In genomic region chr11:58947306-58947705, GRCm38 (mm10) we compare ENCODE assay signal across 14 mouse cellular contexts. TPM values are rescaled to one million over a fixed set of nuclear protein-coding genes. Genes with fewer than 3 reads are reported as not detected.
DNase-seq lines count a peak whose midpoint lies in the region; ATAC-seq and TF ChIP-seq lines count a peak whose summit lies in the region.
"Had no signal": no experiment of that assay in that cellular context is flagged by ENCODE, and none has a peak within 500 bp of the region (broad histone marks: within the 10 kb centered on the region; RNA-seq: fewer than 3 reads in every experiment).

No protein-coding gene starts in this region.

- H3K9ac ChIP-seq in limb, embryonic 13.5 days: no peak overlapping the region
- H3K9ac ChIP-seq in forebrain, embryonic 14.5 days (ENCODE audit: low read length): peak overlapping the region; percentile 76
- H3K9ac ChIP-seq in hindbrain, postnatal 0 days (replicated peaks; ENCODE audit: low read length): peak overlapping the region; percentile 80
- H3K9ac ChIP-seq in neural tube, embryonic 15.5 days (replicated peaks): peak overlapping the region; percentile 62

- ATAC-seq in limb, embryonic 13.5 days (ENCODE audit: low FRiP score, low read depth): no peak
- no peak for ATAC-seq in forebrain, embryonic 14.5 days
- no peak for ATAC-seq in hindbrain, postnatal 0 days
- no peak for ATAC-seq in neural tube, embryonic 15.5 days (ENCODE audit: low FRiP score)

- WGBS in limb, embryonic 13.5 days: 77% methylated on average over 3 of the region's 3 CpGs
- 73% methylated on average over 3 of the region's 3 CpGs for WGBS in limb, embryonic 10.5 days
- 89% methylated on average over 3 of the region's 3 CpGs for WGBS in forebrain, embryonic 14.5 days
- 76% methylated on average over 3 of the region's 3 CpGs for WGBS in hindbrain, postnatal 0 days
- whole genome bisulfite sequencing in neural tube, embryonic 15.5 days: 78% methylated on average over 3 of the region's 3 CpGs

- peak overlapping the region; percentile 71; the same call in 1 of the 2 replicates for H3K4me2 ChIP-seq in limb, embryonic 13.5 days (replicated peaks)
- peak overlapping the region; percentile 77 for H3K4me2 ChIP-seq in forebrain, embryonic 14.5 days (ENCODE audit: low read length)
- peak overlapping the region; percentile 68 for H3K4me2 ChIP-seq in hindbrain, postnatal 0 days (ENCODE audit: low read depth, low read length)
- peak overlapping the region; percentile 63 for H3K4me2 ChIP-seq in neural tube, embryonic 15.5 days

- no peaks in the 10 kb centered on the region for H3K36me3 ChIP-seq in limb, embryonic 13.5 days
- no peaks in the 10 kb centered on the region for H3K36me3 ChIP-seq in limb, embryonic 10.5 days
- no peaks in the 10 kb centered on the region for H3K36me3 ChIP-seq in forebrain, embryonic 14.5 days (ENCODE audit: control insufficient read depth, insufficient read depth, low read length)
- no peaks in the 10 kb centered on the region for H3K36me3 ChIP-seq in hindbrain, postnatal 0 days (ENCODE audit: insufficient read depth, low read length)
- no peaks in the 10 kb centered on the region for H3K36me3 ChIP-seq in neural tube, embryonic 15.5 days

- no peak overlapping the region for H3K4me3 ChIP-seq in limb, embryonic 13.5 days
- no peak overlapping the region for H3K4me3 ChIP-seq in limb, embryonic 10.5 days
- peak overlapping the region; percentile 61; the same call in 1 of the 2 replicates for H3K4me3 ChIP-seq in forebrain, embryonic 14.5 days (ENCODE audit: low read depth, low read length)
- peak overlapping the region; percentile 56; the same call in 1 of the 2 replicates for H3K4me3 ChIP-seq in hindbrain, postnatal 0 days (ENCODE audit: low read length)
- H3K4me3 ChIP-seq in neural tube, embryonic 15.5 days (replicated peaks): peak overlapping the region; percentile 57

- DNase-seq in limb, embryonic 10.5 days (ENCODE audit: low spot score): no peak
- DNase-seq in forebrain, embryonic 14.5 days (ENCODE audit: low spot score): no peak
- DNase-seq in hindbrain, postnatal 0 days (ENCODE audit: low spot score): no peak
- DNase-seq in spleen, postnatal 10 days (ENCODE audit: low spot score in 2 of 2): no peak
- DNase-seq in spleen, postnatal 14 days (ENCODE audit: low spot score in 2 of 2): no peak
- DNase-seq: adrenal gland, adult 8-10 months; heart, adult 18-20 months; heart, postnatal 36 days; lung, adult 2 months had no signal

- peaks cover 13% of the 10 kb centered on the region; the same call in 1 of the 2 replicates for H3K4me1 ChIP-seq in limb, embryonic 13.5 days
- H3K4me1 ChIP-seq in limb, embryonic 10.5 days: peaks cover 11% of the 10 kb centered on the region
- peaks cover 15% of the 10 kb centered on the region for H3K4me1 ChIP-seq in forebrain, embryonic 14.5 days (ENCODE audit: control insufficient read depth, insufficient read depth, low read length)
- H3K4me1 ChIP-seq in hindbrain, postnatal 0 days (ENCODE audit: insufficient read depth, low read length): no peaks in the 10 kb centered on the region
- peaks cover 41% of the 10 kb centered on the region for H3K4me1 ChIP-seq in neural tube, embryonic 15.5 days

- no peak overlapping the region for H3K27ac ChIP-seq in limb, embryonic 13.5 days
- no peak overlapping the region for H3K27ac ChIP-seq in limb, embryonic 10.5 days
- peak overlapping the region; percentile 98 for H3K27ac ChIP-seq in forebrain, embryonic 14.5 days (ENCODE audit: low read depth, low read length)
- peak overlapping the region; percentile 97 for H3K27ac ChIP-seq in hindbrain, postnatal 0 days
- H3K27ac ChIP-seq in neural tube, embryonic 15.5 days (replicated peaks): peak overlapping the region; percentile 98

- peaks cover 54% of the 10 kb centered on the region for H3K27me3 ChIP-seq in limb, embryonic 13.5 days
- H3K27me3 ChIP-seq in limb, embryonic 10.5 days (ENCODE audit: low read depth, poor library complexity, severe bottlenecking): peaks cover 86% of the 10 kb centered on the region
- no peaks in the 10 kb centered on the region for H3K27me3 ChIP-seq in forebrain, embryonic 14.5 days (replicated peaks; ENCODE audit: control insufficient read depth, insufficient read depth, low read length)
- H3K27me3 ChIP-seq in hindbrain, postnatal 0 days (ENCODE audit: insufficient read depth, low read length): no peaks in the 10 kb centered on the region
- no peaks in the 10 kb centered on the region for H3K27me3 ChIP-seq in neural tube, embryonic 15.5 days (replicated peaks)

- TF ChIP-seq CTCF in hindbrain, postnatal 0 days (IDR thresholded peaks at IDR 0.05; ENCODE audit: low read depth): no peak

- H3K9me3 ChIP-seq in limb, embryonic 13.5 days: no peaks in the 10 kb centered on the region
- no peaks in the 10 kb centered on the region for H3K9me3 ChIP-seq in limb, embryonic 10.5 days (replicated peaks)
- no peaks in the 10 kb centered on the region for H3K9me3 ChIP-seq in forebrain, embryonic 14.5 days (replicated peaks; ENCODE audit: control insufficient read depth, low read length)
- no peaks in the 10 kb centered on the region for H3K9me3 ChIP-seq in hindbrain, postnatal 0 days (ENCODE audit: low read length)
- no peaks in the 10 kb centered on the region for H3K9me3 ChIP-seq in neural tube, embryonic 15.5 days (replicated peaks)

RNA-seq across cellular contexts. Expression of gene Hist3h2ba, which starts 1.4 kb away (rescaled TPM):
- polyA plus RNA-seq in limb, embryonic 13.5 days (2015; fragmentation: Nextera tagmentation; extraction: Ambion mirVana): 35.8 and 40.7 TPM in 2 replicates
- 3.2 and 4.5 TPM in 2 replicates for polyA plus RNA-seq in limb, embryonic 10.5 days (2016; fragmentation: Nextera tagmentation; extraction: Ambion mirVana)
- 279 and 359 TPM in 2 replicates for polyA plus RNA-seq in forebrain, embryonic 14.5 days (2014; fragmentation: Nextera tagmentation; extraction: Ambion mirVana)
- total RNA-seq in hindbrain, postnatal 0 days (2014; rRNA removed): 625 and 1,276 TPM in 2 replicates
- 103 and 109 TPM in 2 replicates for polyA plus RNA-seq in hindbrain, postnatal 0 days (2015; fragmentation: Nextera tagmentation; extraction: Ambion mirVana)
- 184 and 262 TPM in 2 replicates for polyA plus RNA-seq in neural tube, embryonic 15.5 days (2015; fragmentation: Nextera tagmentation; extraction: Ambion mirVana)
- total RNA-seq: CH12.LX had no signal

RNA-seq across cellular contexts. Expression of gene Hist3h2a, which starts 7.2 kb away (rescaled TPM):
- 29.6 and 29.9 TPM in 2 replicates for polyA plus RNA-seq in limb, embryonic 13.5 days (2015; fragmentation: Nextera tagmentation; extraction: Ambion mirVana)
- 8.4 and 11.3 TPM in 2 replicates for polyA plus RNA-seq in limb, embryonic 10.5 days (2016; fragmentation: Nextera tagmentation; extraction: Ambion mirVana)
- 149 and 151 TPM in 2 replicates for polyA plus RNA-seq in forebrain, embryonic 14.5 days (2014; fragmentation: Nextera tagmentation; extraction: Ambion mirVana)
- 218 and 236 TPM in 2 replicates for total RNA-seq in hindbrain, postnatal 0 days (2014; rRNA removed)
- polyA plus RNA-seq in hindbrain, postnatal 0 days (2015; fragmentation: Nextera tagmentation; extraction: Ambion mirVana): 49.6 and 53.3 TPM in 2 replicates
- 66.5 and 86.3 TPM in 2 replicates for polyA plus RNA-seq in neural tube, embryonic 15.5 days (2015; fragmentation: Nextera tagmentation; extraction: Ambion mirVana)

RNA-seq across cellular contexts. Expression of gene Trim17, which starts 7.2 kb away (rescaled TPM):
- polyA plus RNA-seq in limb, embryonic 13.5 days (2015; fragmentation: Nextera tagmentation; extraction: Ambion mirVana): 0.87 and 1.7 TPM in 2 replicates
- 0.31 and 0.35 TPM in 2 replicates for polyA plus RNA-seq in limb, embryonic 10.5 days (2016; fragmentation: Nextera tagmentation; extraction: Ambion mirVana)
- 1.3 and 1.9 TPM in 2 replicates for polyA plus RNA-seq in forebrain, embryonic 14.5 days (2014; fragmentation: Nextera tagmentation; extraction: Ambion mirVana)
- 2.8 and 4.3 TPM in 2 replicates for total RNA-seq in hindbrain, postnatal 0 days (2014; rRNA removed)
- 0.55 and 0.74 TPM in 2 replicates for polyA plus RNA-seq in hindbrain, postnatal 0 days (2015; fragmentation: Nextera tagmentation; extraction: Ambion mirVana)
- 1.1 TPM in 2 replicates for polyA plus RNA-seq in neural tube, embryonic 15.5 days (2015; fragmentation: Nextera tagmentation; extraction: Ambion mirVana)

RNA-seq across cellular contexts. Expression of gene Rnf187, which starts 8.6 kb away (rescaled TPM):
- polyA plus RNA-seq in limb, embryonic 13.5 days (2015; fragmentation: Nextera tagmentation; extraction: Ambion mirVana): 245 and 261 TPM in 2 replicates
- polyA plus RNA-seq in limb, embryonic 10.5 days (2016; fragmentation: Nextera tagmentation; extraction: Ambion mirVana): 222 and 238 TPM in 2 replicates
- 457 and 463 TPM in 2 replicates for polyA plus RNA-seq in forebrain, embryonic 14.5 days (2014; fragmentation: Nextera tagmentation; extraction: Ambion mirVana)
- 975 and 1,069 TPM in 2 replicates for total RNA-seq in hindbrain, postnatal 0 days (2014; rRNA removed)
- 649 and 670 TPM in 2 replicates for polyA plus RNA-seq in hindbrain, postnatal 0 days (2015; fragmentation: Nextera tagmentation; extraction: Ambion mirVana)
- polyA plus RNA-seq in neural tube, embryonic 15.5 days (2015; fragmentation: Nextera tagmentation; extraction: Ambion mirVana): 559 and 636 TPM in 2 replicates

RNA-seq across cellular contexts. Expression of gene Btnl10, which starts 29.6 kb away (rescaled TPM):
- 0.11 TPM in 1 of 2 replicates, not detected in the other for polyA plus RNA-seq in limb, embryonic 13.5 days (2015; fragmentation: Nextera tagmentation; extraction: Ambion mirVana)
- polyA plus RNA-seq in limb, embryonic 10.5 days (2016; fragmentation: Nextera tagmentation; extraction: Ambion mirVana): 0.05 TPM in 1 of 2 replicates, not detected in the other
- not detected in 2 replicates for polyA plus RNA-seq in forebrain, embryonic 14.5 days (2014; fragmentation: Nextera tagmentation; extraction: Ambion mirVana)
- total RNA-seq in hindbrain, postnatal 0 days (2014; rRNA removed): not detected in 2 replicates
- 0.04 TPM in 1 of 2 replicates, not detected in the other for polyA plus RNA-seq in hindbrain, postnatal 0 days (2015; fragmentation: Nextera tagmentation; extraction: Ambion mirVana)
- polyA plus RNA-seq in neural tube, embryonic 15.5 days (2015; fragmentation: Nextera tagmentation; extraction: Ambion mirVana): 0.10 TPM in 1 of 2 replicates, not detected in the other
- total RNA-seq: adrenal gland, adult 8-10 months; CH12.LX; heart, adult 18-20 months; heart, postnatal 36 days; left cerebral cortex, postnatal 36 days had no signal
- polyA plus RNA-seq: large intestine, adult 2 months had no signal

Comparison
In these comparisons a context has a peak if more than half of its experiments do, and no peak if none do; other contexts are left out.
1. H3K27ac ChIP-seq: peak in forebrain, embryonic 14.5 days (single experiment), hindbrain, postnatal 0 days (single experiment) and neural tube, embryonic 15.5 days (single experiment); none in limb, embryonic 13.5 days (single experiment) and limb, embryonic 10.5 days (single experiment).
2. H3K4me3 ChIP-seq: peak in forebrain, embryonic 14.5 days (single experiment), hindbrain, postnatal 0 days (single experiment) and neural tube, embryonic 15.5 days (single experiment); none in limb, embryonic 13.5 days (single experiment) and limb, embryonic 10.5 days (single experiment).
3. Peak in every context shown above with its lines, with median percentiles within 50 percentile points of each other: H3K4me2 ChIP-seq.